Mouse (Mus musculus): Measurements from ENCODE around the gene Gja4. TPM values are rescaled to one million over a fixed set of nuclear protein-coding genes. Genes with fewer than 3 reads are reported as not detected.

Gja4 gene
- total RNA-seq, 2 experiments from 2014 or later, result not detected

DNA sequence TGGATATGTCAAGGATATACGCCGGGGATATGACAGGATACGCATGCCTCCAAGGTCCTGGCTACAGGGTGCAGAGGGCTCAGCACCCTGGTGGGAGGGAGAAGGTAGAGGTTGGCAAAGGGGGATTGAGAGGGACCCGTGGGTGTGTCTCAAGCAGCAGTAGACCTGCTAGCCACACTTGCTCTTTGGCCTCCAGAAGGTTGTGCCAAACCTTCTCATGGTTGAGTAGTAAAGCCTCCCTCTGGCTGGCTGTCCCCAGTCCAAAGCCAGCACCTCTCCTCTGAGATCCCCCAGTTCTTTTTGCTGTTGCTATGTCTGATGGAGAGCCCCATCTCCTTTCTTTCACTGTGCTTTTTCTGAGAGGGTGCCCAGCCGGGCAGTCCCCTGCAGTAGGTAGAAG is 11.4 kb upstream of the Gja4 start:
- ATAC-seq (replicated peaks; ENCODE audit: low FRiP score, poor library complexity, severe bottlenecking), result no peak

DNA sequence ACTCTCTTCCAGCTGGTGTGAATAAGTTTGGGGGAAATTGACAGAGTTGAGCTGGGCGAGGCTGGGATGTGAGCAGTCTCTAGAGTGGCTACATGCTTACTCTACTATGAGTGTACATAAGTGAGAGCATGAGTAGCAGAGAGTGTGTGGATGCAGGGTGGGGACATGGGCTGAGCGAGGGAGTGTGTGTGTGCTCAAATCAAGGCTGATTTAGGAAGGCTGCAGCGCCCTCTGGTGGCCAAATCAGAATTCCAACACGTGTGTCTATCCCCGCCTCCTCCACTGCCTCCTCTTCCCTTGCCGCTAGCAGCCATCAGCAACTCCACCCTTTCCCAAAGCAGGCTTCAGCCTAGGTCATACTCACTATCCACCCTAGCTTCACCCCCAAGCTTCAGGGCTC is 10.9 kb upstream of the Gja4 start:
- ATAC-seq (replicated peaks; ENCODE audit: low FRiP score, poor library complexity, severe bottlenecking), result no peak

GRCm38 (mm10) chr4:127324296-127324695 is 10.5 kb upstream of the Gja4 start:
- ATAC-seq (replicated peaks; ENCODE audit: low FRiP score, poor library complexity, severe bottlenecking), result no peak

- no peak for ATAC-seq (replicated peaks; ENCODE audit: low FRiP score, poor library complexity, severe bottlenecking)
Measured at GRCm38 (mm10) chr4:127323651-127324050, 9.8 kb upstream of the Gja4 start.

DNA sequence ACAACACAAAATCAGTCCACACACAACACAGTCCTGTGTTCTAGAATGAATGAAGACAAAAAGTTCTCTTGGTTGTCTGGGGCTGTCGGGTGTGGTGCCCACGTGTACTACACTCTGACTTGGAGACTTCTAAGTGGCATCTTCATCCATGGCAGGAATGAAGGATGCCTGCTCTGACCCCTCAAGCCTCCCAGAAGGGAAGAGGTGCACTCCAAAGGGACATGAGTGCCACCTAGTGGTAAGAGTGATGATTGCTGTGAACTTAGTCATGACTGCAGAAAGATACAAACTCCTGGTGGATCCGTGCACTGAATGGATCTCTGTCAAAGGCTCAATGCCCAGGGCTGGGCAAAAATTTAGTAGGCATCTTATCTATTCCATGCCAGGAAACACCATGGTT is 5.8 kb upstream of the Gja4 start:
- ATAC-seq (replicated peaks; ENCODE audit: low FRiP score, poor library complexity, severe bottlenecking), result no peak

GRCm38 (mm10) chr4:127317143-127317542 is 3.3 kb upstream of the Gja4 start:
- ATAC-seq (replicated peaks; ENCODE audit: low FRiP score, poor library complexity, severe bottlenecking), result no peak

DNA sequence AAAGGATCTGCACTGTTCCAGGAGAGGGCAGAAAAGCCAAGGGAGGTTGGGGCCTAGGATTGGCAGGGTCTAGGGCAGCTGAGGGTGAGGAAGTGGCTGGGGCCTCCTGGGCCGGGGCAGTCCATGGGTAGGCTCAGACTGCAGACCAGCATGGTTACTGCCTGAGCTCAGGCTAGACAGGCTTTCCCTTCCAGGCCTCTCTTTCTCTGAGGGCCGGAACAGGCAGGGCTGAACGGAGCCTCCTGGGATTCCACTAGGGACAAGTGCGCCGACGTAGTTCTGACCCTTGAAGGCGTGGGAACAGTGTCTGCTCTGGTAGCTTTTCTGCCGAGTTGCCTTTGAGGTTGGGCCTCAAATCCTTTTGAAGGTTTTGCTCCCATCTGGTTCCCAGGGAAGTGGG is 1.9 kb upstream of the Gja4 start:
- ATAC-seq (replicated peaks; ENCODE audit: low FRiP score, poor library complexity, severe bottlenecking), result no peak

DNA sequence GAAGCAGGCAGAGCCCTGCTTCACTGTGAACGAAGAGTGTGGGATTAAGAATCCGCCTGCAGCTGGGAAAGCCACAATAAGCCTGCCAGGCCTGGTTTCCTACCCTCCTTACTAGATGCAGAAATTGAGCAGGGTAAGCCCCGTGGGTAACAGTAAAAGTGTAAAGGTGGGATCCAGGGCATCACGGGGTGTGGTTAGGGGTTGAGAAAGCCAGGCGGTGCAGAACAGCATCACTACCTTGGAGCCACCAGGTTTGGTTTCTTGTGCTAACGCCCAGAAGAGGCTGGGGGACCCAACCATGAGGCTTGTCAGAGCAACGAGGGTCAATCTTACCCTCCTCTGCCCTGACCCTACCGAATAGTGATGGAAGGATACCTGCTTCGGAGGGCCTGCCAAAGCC is 746 bp upstream of the Gja4 start:
- no peak for ATAC-seq (replicated peaks; ENCODE audit: low FRiP score, poor library complexity, severe bottlenecking)

GRCm38 (mm10) chr4:127312349-127312748 is 1.5 kb downstream of the Gja4 start:
- ATAC-seq (replicated peaks; ENCODE audit: low FRiP score, poor library complexity, severe bottlenecking), result no peak

DNA sequence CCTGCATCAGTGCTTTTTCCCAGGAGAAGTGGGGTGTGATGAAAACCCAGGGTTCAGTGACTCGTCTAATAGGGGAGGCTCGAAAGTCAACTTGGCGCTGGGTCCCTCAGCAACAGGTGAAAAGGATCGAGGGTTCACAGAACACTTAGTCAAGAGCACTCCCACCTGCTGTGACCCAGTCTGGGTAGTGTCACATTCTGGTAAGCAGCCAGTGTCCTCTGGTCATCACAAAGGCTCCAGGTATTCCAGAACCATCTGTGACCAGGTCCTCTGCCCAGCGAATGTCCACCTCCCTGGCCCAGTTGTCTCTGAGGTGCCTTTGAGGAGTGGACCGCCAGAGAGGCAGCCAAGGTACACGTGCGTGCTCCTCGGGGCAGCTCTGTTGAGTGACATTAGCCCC is 2.3 kb downstream of the Gja4 start:
- no peak for ATAC-seq (replicated peaks; ENCODE audit: low FRiP score, poor library complexity, severe bottlenecking)

DNA sequence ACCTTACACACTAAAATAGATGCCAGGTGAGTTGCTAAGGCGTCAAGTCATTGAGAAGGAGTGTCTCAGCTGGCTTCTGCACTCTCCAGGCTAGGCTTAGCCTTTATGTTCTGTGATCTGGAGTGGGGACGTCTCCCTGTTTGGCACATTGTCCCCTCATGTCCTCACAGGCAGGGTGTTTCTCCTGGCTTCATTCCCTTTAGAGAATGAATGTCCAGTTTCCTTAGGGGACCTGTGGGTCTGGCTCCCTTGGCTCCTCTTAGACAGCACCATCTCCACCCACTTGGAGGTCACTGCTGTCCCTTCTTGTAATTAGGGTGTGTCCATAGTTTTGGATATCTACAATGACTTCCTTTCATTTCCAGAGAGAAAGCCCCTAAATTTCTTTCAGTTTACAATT is 6.9 kb downstream of the Gja4 start:
- ATAC-seq (replicated peaks; ENCODE audit: low FRiP score, poor library complexity, severe bottlenecking), result no peak

DNA sequence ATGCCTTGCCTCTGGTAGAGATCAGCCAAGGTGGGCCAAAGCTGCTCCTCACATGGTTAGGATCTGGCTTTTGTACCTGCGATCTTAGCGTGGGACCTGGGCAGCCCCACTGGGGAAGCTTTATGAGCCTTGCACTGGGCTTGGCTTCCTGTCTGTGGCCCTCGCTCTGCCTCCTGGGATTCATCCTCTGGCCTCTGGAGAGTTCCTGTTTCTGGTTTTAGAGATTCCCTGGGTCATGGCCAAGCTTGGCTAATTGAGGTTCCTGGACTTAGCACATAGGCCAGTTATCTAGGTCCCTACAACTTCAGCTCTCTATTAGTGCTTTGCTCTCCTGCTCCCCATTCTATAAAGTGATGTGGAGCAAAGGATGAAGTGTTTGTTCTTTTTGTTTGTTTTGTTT is 10.0 kb downstream of the Gja4 start:
- no peak for ATAC-seq (replicated peaks; ENCODE audit: low FRiP score, poor library complexity, severe bottlenecking)

- ATAC-seq (replicated peaks; ENCODE audit: low FRiP score, poor library complexity, severe bottlenecking), result no peak
Measured at GRCm38 (mm10) chr4:127300503-127300902, 13.3 kb downstream of the Gja4 start.

GRCm38 (mm10) chr4:127292631-127293030 is 21.2 kb downstream of the Gja4 start:
- no peak for ATAC-seq (replicated peaks; ENCODE audit: low FRiP score, poor library complexity, severe bottlenecking)

DNA sequence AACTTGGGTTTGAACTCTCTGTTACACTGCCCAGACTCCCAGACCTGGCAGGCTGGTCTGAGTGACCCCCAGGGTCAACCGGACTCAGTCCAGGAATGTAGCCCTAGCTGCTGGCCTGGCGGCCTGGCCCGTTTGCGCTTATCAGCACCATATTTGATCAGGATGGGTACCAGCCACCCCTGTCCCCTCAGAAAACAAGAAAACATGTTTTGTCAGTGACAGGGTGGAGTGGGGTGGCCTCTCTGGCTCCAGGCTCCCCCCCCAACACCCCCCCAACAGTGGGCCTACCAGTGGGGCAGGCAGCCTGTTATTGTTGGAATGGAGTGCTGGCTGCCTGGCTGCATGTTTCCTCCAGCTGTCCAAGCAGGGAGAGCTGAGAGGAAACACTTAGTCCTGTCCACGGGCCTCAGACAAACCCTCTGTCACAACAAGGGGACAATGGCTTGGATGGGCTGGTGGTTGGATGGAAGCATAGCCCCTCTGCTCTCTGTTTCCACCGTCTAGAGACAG is 24.7 kb downstream of the Gja4 start:
- ATAC-seq (replicated peaks; ENCODE audit: low FRiP score, poor library complexity, severe bottlenecking), result no peak

- ATAC-seq (replicated peaks; ENCODE audit: low FRiP score, poor library complexity, severe bottlenecking), result no peak
Measured at GRCm38 (mm10) chr4:127286907-127287306, 26.9 kb downstream of the Gja4 start.

DNA sequence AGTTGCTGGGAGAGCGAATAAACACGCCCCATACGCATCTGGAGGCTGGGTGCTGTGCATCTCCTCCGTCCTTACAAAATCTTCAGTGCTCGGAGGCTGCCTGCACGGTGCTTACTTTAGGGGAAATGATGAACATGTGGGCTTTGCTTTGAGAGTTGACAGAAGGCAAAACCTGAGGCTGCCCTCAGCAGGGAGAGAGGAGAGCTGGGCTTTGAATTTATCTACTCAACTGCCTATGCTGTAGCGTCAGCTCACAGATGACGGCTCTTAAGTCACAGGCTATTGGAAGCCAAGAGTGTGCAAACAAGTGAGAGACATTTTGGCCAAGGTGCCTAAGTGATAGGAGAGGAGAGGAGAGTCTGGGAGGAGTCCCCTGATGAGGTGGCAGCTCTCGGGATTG is 34.6 kb downstream of the Gja4 start:
- no peak for ATAC-seq (replicated peaks; ENCODE audit: low FRiP score, poor library complexity, severe bottlenecking)

GRCm38 (mm10) chr4:127278451-127279001 is 35.3 kb downstream of the Gja4 start:
- no peak for ATAC-seq (replicated peaks; ENCODE audit: low FRiP score, poor library complexity, severe bottlenecking)

- no peak for ATAC-seq (replicated peaks; ENCODE audit: low FRiP score, poor library complexity, severe bottlenecking)
Measured at GRCm38 (mm10) chr4:127264183-127264554, 49.7 kb downstream of the Gja4 start.

DNA sequence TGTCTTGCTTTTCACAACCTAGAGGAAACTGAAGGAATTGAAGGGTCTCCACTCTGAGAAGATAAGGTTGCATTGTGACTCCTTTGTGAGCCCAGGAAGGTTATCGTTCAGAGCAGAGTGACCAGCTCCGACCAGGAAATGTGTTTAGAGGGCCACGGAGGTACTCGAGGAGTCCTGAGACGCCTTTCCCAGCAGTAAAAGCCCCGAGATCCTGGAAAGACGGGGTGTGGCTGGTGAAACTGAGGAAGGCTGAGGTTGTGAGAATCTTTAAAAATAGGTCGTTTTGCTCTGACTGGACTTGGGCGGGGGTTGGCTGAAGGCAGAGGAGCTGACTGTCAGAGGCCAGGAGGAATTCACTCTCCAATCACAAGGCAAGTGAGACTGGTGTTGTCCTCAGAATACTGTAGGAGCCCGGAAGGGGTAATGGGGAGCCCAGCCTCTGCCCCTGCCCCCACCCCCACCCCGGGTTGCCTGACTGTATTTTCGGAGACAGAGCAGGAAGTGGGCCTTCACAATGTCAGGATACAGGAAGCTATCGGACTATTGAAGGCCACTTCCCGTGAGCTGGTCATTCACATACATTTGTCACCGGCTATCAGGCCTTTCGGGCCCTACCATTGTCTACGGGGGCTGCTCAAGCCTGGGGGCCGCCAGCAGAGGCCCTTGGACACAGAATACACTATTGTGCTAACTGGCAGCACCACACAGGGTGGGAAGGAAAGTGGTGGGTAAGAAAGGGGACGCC is 50.2 kb downstream of the Gja4 start:
- ATAC-seq (replicated peaks; ENCODE audit: low FRiP score, poor library complexity, severe bottlenecking), result no peak

GRCm38 (mm10) chr4:127261601-127262000 is 52.2 kb downstream of the Gja4 start:
- ATAC-seq (replicated peaks; ENCODE audit: low FRiP score, poor library complexity, severe bottlenecking), result no peak
